8 mouse cellular contexts compared by ENCODE assay signal in genomic region chr1:63248360-63248851, GRCm38 (mm10). TPM values are rescaled to one million over a fixed set of nuclear protein-coding genes. Genes with fewer than 3 reads are reported as not detected.
DNase-seq lines count a peak whose midpoint lies in the region; ATAC-seq lines count a peak whose summit lies in the region.

No protein-coding gene starts in this region.

- peaks cover 10% of the 10 kb centered on the region for H3K4me1 ChIP-seq in kidney, embryonic 15.5 days
- H3K4me1 ChIP-seq in embryonic facial prominence, embryonic 13.5 days = 0 out of 2 replicates have a peak, but pooled peaks cover 8% of the 10 kb centered on the region
- 0 out of 2 replicates have a peak, but pooled peaks cover 6% of the 10 kb centered on the region for H3K4me1 ChIP-seq in hindbrain, embryonic 14.5 days (replicated peaks; ENCODE audit: control insufficient read depth, insufficient read depth, low read length)
- H3K4me1 ChIP-seq in neural tube, embryonic 12.5 days = 0 out of 2 replicates have a peak, but pooled peaks cover 8% of the 10 kb centered on the region

- no peak for DNase-seq in kidney, postnatal 25 days
- DNase-seq in hindbrain, embryonic 14.5 days (ENCODE audit: low spot score) = no peak
- no peak for DNase-seq in left cerebral cortex, adult 18-20 months (ENCODE audit: low spot score in 2 of 2)
- DNase-seq in gastrocnemius, postnatal 25 days = no peak

- 3% methylated on average over 44 of the region's 44 CpGs for WGBS in kidney, embryonic 15.5 days
- 2% methylated on average over 44 of the region's 44 CpGs for WGBS in embryonic facial prominence, embryonic 13.5 days
- 2% methylated on average over 44 of the region's 44 CpGs for WGBS in hindbrain, embryonic 14.5 days
- WGBS in neural tube, embryonic 12.5 days = 3% methylated on average over 44 of the region's 44 CpGs

- H3K27ac ChIP-seq in kidney, embryonic 15.5 days = no peak overlapping the region
- no peak overlapping the region for H3K27ac ChIP-seq in embryonic facial prominence, embryonic 13.5 days
- peak overlapping the region; percentile 50; the same call in 1 of the 2 replicates for H3K27ac ChIP-seq in hindbrain, embryonic 14.5 days
- no peak overlapping the region for H3K27ac ChIP-seq in neural tube, embryonic 12.5 days

- ATAC-seq in kidney, embryonic 15.5 days (replicated peaks; ENCODE audit: low FRiP score) = no peak
- ATAC-seq in embryonic facial prominence, embryonic 13.5 days (ENCODE audit: insufficient number of reproducible peaks, insufficient read depth, low FRiP score, low TSS enrichment, low read depth) = no peak
- no peak for ATAC-seq in hindbrain, embryonic 14.5 days (ENCODE audit: low FRiP score)
- ATAC-seq in neural tube, embryonic 12.5 days (ENCODE audit: low FRiP score, low read depth) = no peak
- no peak for ATAC-seq in granulocyte monocyte progenitor cell, adult 5-6 weeks (replicated peaks; ENCODE audit: poor library complexity, severe bottlenecking)

- H3K36me3 ChIP-seq in kidney, embryonic 15.5 days = no peaks in the 10 kb centered on the region
- H3K36me3 ChIP-seq in embryonic facial prominence, embryonic 13.5 days = no peaks in the 10 kb centered on the region
- H3K36me3 ChIP-seq in hindbrain, embryonic 14.5 days (replicated peaks; ENCODE audit: control insufficient read depth, insufficient read depth) = no peaks in the 10 kb centered on the region
- no peaks in the 10 kb centered on the region for H3K36me3 ChIP-seq in neural tube, embryonic 12.5 days

- H3K4me3 ChIP-seq in kidney, embryonic 15.5 days (replicated peaks) = peak overlapping the region; percentile 39
- peak overlapping the region; percentile 39 for H3K4me3 ChIP-seq in embryonic facial prominence, embryonic 13.5 days
- H3K4me3 ChIP-seq in hindbrain, embryonic 14.5 days (replicated peaks; ENCODE audit: low read length) = peak overlapping the region; percentile 24
- H3K4me3 ChIP-seq in neural tube, embryonic 12.5 days = peak overlapping the region; percentile 31

- peaks cover 98% of the 10 kb centered on the region for H3K27me3 ChIP-seq in kidney, embryonic 15.5 days
- peaks cover 83% of the 10 kb centered on the region for H3K27me3 ChIP-seq in embryonic facial prominence, embryonic 13.5 days
- peaks cover 77% of the 10 kb centered on the region for H3K27me3 ChIP-seq in hindbrain, embryonic 14.5 days (ENCODE audit: control insufficient read depth, insufficient read depth, low read length)
- peaks cover 40% of the 10 kb centered on the region for H3K27me3 ChIP-seq in neural tube, embryonic 12.5 days (replicated peaks)

- H3K9ac ChIP-seq in kidney, embryonic 15.5 days = no peak overlapping the region
- H3K9ac ChIP-seq in embryonic facial prominence, embryonic 13.5 days = peak overlapping the region; percentile 53
- H3K9ac ChIP-seq in hindbrain, embryonic 14.5 days = peak overlapping the region; percentile 39
- peak overlapping the region; percentile 45; the same call in 1 of the 2 replicates for H3K9ac ChIP-seq in neural tube, embryonic 12.5 days

- peak overlapping the region; percentile 62 for H3K4me2 ChIP-seq in kidney, embryonic 15.5 days
- H3K4me2 ChIP-seq in embryonic facial prominence, embryonic 13.5 days = peak overlapping the region; percentile 62
- H3K4me2 ChIP-seq in hindbrain, embryonic 14.5 days (replicated peaks) = peak overlapping the region; percentile 50
- H3K4me2 ChIP-seq in neural tube, embryonic 12.5 days (replicated peaks) = peak overlapping the region; percentile 65

- peaks cover 2% of the 10 kb centered on the region; the same call in 1 of the 2 replicates for H3K9me3 ChIP-seq in kidney, embryonic 15.5 days (replicated peaks)
- H3K9me3 ChIP-seq in embryonic facial prominence, embryonic 13.5 days = no peaks in the 10 kb centered on the region
- no peaks in the 10 kb centered on the region for H3K9me3 ChIP-seq in hindbrain, embryonic 14.5 days (ENCODE audit: control insufficient read depth, low read length)
- no peaks in the 10 kb centered on the region for H3K9me3 ChIP-seq in neural tube, embryonic 12.5 days

RNA-seq across cellular contexts. Expression of gene Zdbf2, which starts 24.7 kb away (rescaled TPM):
- polyA plus RNA-seq in kidney, embryonic 15.5 days (2015; fragmentation: Nextera tagmentation; extraction: Ambion mirVana) = 8.4 and 9.1 TPM in 2 replicates
- 12.2 and 13.0 TPM in 2 replicates for polyA plus RNA-seq in embryonic facial prominence, embryonic 13.5 days (2015; fragmentation: Nextera tagmentation; extraction: Ambion mirVana)
- 34.9 and 37.5 TPM in 2 replicates for polyA plus RNA-seq in hindbrain, embryonic 14.5 days (2014; fragmentation: Nextera tagmentation; extraction: Ambion mirVana)
- 14.7 and 19.7 TPM in 2 replicates for polyA plus RNA-seq in neural tube, embryonic 12.5 days (2016; fragmentation: Nextera tagmentation; extraction: Ambion mirVana)
- 10 to 100 TPM; 12.9 to 23.3 TPM for total RNA-seq in left cerebral cortex, adult 18-20 months (2021)
- 1 to 10 TPM; 2.9 to 3.8 TPM for total RNA-seq in gastrocnemius, postnatal 25 days (2021)
- not detected in 2 replicates for total RNA-seq in granulocyte monocyte progenitor cell, adult 5-6 weeks (2014; fragmentation: Nextera tagmentation)
- not detected in 2 replicates for total RNA-seq in granulocyte monocyte progenitor cell, adult 5-6 weeks (2017)

RNA-seq across cellular contexts. Expression of gene Gpr1, which starts 34.1 kb away (rescaled TPM):
- polyA plus RNA-seq in kidney, embryonic 15.5 days (2015; fragmentation: Nextera tagmentation; extraction: Ambion mirVana) = 0.10 and 0.13 TPM in 2 replicates
- 0.14 TPM in 1 of 2 replicates, not detected in the other for polyA plus RNA-seq in embryonic facial prominence, embryonic 13.5 days (2015; fragmentation: Nextera tagmentation; extraction: Ambion mirVana)
- 0.35 and 0.63 TPM in 2 replicates for polyA plus RNA-seq in hindbrain, embryonic 14.5 days (2014; fragmentation: Nextera tagmentation; extraction: Ambion mirVana)
- polyA plus RNA-seq in neural tube, embryonic 12.5 days (2016; fragmentation: Nextera tagmentation; extraction: Ambion mirVana) = 0.35 and 0.42 TPM in 2 replicates
- under 1 TPM; 0.53 to 0.73 TPM for total RNA-seq in left cerebral cortex, adult 18-20 months (2021)
- under 1 TPM; 0.18 to 0.99 TPM for total RNA-seq in gastrocnemius, postnatal 25 days (2021)
- not detected in 2 replicates for total RNA-seq in granulocyte monocyte progenitor cell, adult 5-6 weeks (2014; fragmentation: Nextera tagmentation)
- not detected in 2 replicates for total RNA-seq in granulocyte monocyte progenitor cell, adult 5-6 weeks (2017)
